Mouse (Mus musculus): ENCODE measurements around the gene Atpif1. TPM values are rescaled to one million over a fixed set of nuclear protein-coding genes. Genes with fewer than 3 reads are reported as not detected.

Atpif1 gene
- polyA plus RNA-seq, 1 experiment = not detected

DNA sequence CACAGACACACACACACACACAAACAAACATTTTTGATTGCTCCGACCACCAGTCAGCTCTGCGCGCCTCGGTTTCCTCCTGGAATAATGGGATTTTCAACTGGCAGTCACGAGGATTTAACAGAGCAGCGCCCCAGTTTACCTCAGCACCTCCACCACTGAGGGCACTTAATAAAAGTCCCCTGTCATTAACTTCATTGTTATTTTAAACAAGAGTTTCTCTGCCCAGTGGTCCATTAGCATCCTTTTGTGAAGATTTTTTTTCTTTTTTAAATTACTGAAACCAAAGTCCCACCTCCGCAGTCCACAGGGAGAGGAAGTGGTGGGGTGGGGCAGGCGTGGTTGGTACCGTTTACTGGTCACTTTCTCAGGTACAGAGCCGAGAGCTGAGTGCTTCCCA, 27.7 kb downstream of the Atpif1 start:
- H3K4me3 ChIP-seq (ENCODE audit: insufficient read depth, low read depth, low read length) = no peak overlapping the region
- peaks cover 5% of the 10 kb centered on the region for H3K4me1 ChIP-seq (ENCODE audit: control insufficient read depth, insufficient read depth, low read length)
- TF ChIP-seq CTCF (IDR thresholded peaks at IDR 0.05; ENCODE audit: insufficient read depth, low read depth, low read length) = no peak
- TF ChIP-seq POLR2A (IDR thresholded peaks at IDR 0.05; ENCODE audit: insufficient read depth, low read depth, low read length) = no peak
- H3K27ac ChIP-seq (ENCODE audit: insufficient read depth, low read depth, low read length) = no peak overlapping the region
- 73% methylated on average over 10 of the region's 10 CpGs for whole genome bisulfite sequencing

DNA sequence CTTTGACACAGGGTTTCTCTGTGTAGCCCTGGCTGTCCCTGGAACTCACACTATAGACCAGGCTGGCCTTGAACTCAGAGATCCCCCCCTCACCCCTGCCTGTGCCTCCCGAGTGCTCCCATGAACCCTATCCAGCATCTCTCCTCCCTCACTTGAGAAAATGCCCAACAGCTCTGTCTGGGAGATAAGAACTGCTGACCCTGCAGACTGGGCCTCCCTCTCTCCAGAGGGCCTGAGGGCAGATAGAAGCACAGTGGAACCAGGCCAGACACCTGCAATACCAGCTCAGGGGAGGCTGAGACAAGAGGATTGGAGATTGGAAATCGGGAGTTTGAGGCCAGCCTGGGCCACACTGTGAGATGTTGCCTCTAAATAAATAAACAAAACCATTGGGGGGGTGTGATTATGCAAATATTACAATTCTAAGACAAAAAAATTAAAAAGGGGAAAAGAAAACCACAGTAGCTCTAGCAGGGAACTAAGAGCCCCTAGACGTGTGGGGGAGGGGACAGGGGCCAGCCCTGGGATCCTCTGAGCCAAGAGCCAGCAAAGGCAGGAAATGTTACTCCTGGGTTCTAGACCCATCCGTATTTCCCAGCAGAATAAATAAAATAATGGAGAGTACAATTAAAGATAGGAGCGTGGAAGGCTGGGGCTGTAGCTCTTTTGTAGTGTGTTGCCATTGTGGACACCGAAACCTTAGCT, 28.3 kb downstream of the Atpif1 start:
- 79% methylated on average over 6 of the region's 6 CpGs for whole genome bisulfite sequencing
- Histone ChIP-seq H3K27ac (ENCODE audit: insufficient read depth, low read depth, low read length) (no peak overlapping the region), H3K4me3 (ENCODE audit: insufficient read depth, low read depth, low read length) (no peak overlapping the region), H3K4me1 (ENCODE audit: control insufficient read depth, insufficient read depth, low read length) (peaks cover 5% of the 10 kb centered on the region)
- TF ChIP-seq CTCF (IDR thresholded peaks at IDR 0.05; ENCODE audit: insufficient read depth, low read depth, low read length) (no peak), POLR2A (IDR thresholded peaks at IDR 0.05; ENCODE audit: insufficient read depth, low read depth, low read length) (no peak)

DNA sequence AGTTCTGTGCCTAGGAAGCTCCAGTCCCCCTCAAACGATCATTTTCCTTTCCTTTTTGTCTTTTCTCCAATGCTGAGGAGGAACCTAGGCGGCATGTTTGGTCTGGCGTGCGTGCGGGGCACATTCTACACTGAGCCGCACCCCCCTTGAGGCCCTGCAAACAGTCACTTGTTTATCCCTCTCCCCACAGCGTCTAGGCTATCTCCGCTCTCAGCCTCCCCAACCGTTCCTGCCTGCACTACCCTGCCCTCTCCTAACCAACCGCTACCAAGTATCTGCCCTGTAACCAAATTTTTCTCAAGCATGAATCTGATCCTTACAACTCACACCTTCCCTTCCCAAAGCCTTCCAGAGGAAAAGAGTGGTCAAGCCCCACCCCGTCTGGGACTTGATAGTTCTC, 30.1 kb downstream of the Atpif1 start:
- H3K27ac ChIP-seq (ENCODE audit: insufficient read depth, low read depth, low read length) = no peak overlapping the region
- no peak overlapping the region for H3K4me3 ChIP-seq (ENCODE audit: insufficient read depth, low read depth, low read length)
- TF ChIP-seq POLR2A (IDR thresholded peaks at IDR 0.05; ENCODE audit: insufficient read depth, low read depth, low read length) = no peak
- TF ChIP-seq CTCF (IDR thresholded peaks at IDR 0.05; ENCODE audit: insufficient read depth, low read depth, low read length) = no peak
- WGBS = 82% methylated on average over 11 of the region's 11 CpGs
- peaks cover 2% of the 10 kb centered on the region for H3K4me1 ChIP-seq (ENCODE audit: control insufficient read depth, insufficient read depth, low read length)

DNA sequence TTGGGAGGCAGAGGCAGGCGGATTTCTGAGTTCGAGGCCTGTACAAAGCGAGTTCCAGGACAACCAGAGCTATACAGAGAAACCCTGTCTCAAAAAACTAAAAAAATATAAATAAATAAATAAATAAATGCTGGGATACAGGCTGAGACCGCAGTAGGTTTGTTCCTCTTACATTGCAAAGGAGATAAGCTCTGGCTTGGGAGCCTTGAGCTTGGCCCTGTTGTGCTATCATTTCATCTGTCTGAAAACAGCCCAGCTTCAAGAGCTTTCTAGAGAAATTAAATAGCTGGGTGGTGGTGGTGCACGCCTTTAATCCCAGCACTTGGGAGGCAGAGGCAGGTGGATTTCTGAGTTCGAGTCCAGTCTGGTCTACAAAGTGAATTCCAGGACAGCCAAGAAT, 31.8 kb downstream of the Atpif1 start:
- Histone ChIP-seq H3K27ac (ENCODE audit: insufficient read depth, low read depth, low read length) (no peak overlapping the region), H3K4me3 (ENCODE audit: insufficient read depth, low read depth, low read length) (no peak overlapping the region), H3K4me1 (ENCODE audit: control insufficient read depth, insufficient read depth, low read length) (peaks cover 2% of the 10 kb centered on the region; the same call in 1 of the 2 replicates)
- TF ChIP-seq CTCF (IDR thresholded peaks at IDR 0.05; ENCODE audit: insufficient read depth, low read depth, low read length) (no peak), POLR2A (IDR thresholded peaks at IDR 0.05; ENCODE audit: insufficient read depth, low read depth, low read length) (no peak)
- WGBS = 97% methylated on average over 6 of the region's 6 CpGs

DNA sequence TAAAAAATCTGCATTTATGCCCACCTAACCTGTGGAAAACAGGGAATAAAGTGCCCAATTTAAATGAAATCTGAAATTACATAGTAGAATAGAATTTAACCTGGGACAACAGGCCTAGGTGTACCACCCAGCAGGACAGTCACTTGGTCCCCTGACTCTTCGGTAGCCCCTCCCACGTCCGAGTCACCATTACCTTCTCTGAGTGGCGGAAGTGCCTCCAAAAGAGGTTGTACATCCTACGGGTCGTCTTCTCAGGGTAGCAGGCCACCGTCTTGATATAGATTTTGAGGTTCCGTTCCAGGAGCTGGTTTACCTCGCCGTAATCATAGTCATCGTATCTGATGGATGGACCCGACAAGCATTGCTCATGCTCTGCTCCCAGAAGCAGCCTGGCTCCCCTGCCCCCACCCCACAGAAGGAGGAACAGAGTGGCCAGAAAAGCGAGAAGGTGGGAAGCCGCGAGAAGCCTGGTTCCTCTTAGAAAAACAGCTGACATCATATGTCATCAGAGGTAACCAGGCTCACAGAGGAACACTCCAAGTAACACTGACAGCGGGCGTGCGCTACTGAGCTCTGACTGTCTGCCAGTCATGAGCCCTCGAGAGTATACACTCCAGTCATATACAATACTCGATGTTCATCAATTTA, 39.1 kb downstream of the Atpif1 start:
- Histone ChIP-seq H3K4me1 (ENCODE audit: control insufficient read depth, insufficient read depth, low read length) (no peaks in the 10 kb centered on the region), H3K4me3 (ENCODE audit: insufficient read depth, low read depth, low read length) (no peak overlapping the region), H3K27ac (ENCODE audit: insufficient read depth, low read depth, low read length) (no peak overlapping the region)
- WGBS = 92% methylated on average over 20 of the region's 20 CpGs
- no peak for TF ChIP-seq POLR2A (IDR thresholded peaks at IDR 0.05; ENCODE audit: insufficient read depth, low read depth, low read length)
- TF ChIP-seq CTCF (IDR thresholded peaks at IDR 0.05; ENCODE audit: insufficient read depth, low read depth, low read length) = no peak

DNA sequence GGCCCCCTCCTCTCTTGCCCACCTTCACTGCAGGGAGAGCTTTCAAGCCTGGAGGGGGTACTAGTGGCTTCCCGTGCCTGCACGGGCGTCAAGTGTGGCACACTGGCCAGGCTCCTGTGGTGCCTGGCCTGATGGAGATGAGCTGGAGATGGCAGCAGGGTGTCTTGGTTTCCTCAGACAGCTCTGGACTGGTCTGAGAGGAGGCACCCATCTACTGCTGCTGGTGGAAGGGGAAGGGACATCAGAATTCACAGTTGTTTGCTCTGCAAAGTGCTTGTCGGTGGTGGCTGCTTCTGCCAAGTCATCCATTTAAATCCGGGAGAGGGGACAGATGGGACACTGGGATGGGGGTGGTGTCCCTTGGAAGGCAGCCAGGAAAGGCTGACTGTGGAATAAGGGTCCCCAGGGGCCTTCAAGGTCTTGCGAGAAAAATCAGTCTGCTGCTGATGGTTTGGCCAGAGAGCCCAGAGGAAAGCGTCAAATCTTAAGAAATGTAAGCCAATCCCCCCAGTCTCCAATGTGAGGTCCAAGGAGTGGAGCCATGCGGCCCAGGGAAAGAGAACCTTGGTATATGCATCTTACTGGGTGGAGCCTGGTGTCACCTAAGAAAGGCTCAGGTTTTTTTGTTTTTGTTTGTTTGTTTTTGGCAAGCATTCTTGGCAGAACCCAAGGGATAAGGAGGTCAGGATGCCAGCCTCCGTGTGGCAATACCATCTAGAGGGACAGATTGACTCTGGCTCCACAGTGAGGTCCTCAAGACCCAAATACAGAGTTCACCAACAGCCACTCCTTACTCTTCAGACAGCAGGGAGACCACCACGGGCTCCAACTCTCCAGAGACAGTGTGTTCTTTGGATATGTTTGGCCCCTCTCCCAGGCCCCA, 41.0 kb downstream of the Atpif1 start:
- TF ChIP-seq POLR2A (IDR thresholded peaks at IDR 0.05; ENCODE audit: insufficient read depth, low read depth, low read length) (no peak), CTCF (IDR thresholded peaks at IDR 0.05; ENCODE audit: insufficient read depth, low read depth, low read length) (no peak)
- H3K4me3 ChIP-seq (ENCODE audit: insufficient read depth, low read depth, low read length) = no peak overlapping the region
- H3K27ac ChIP-seq (ENCODE audit: insufficient read depth, low read depth, low read length) = no peak overlapping the region
- H3K4me1 ChIP-seq (ENCODE audit: control insufficient read depth, insufficient read depth, low read length) = no peaks in the 10 kb centered on the region
- WGBS = 70% methylated on average over 10 of the region's 10 CpGs

DNA sequence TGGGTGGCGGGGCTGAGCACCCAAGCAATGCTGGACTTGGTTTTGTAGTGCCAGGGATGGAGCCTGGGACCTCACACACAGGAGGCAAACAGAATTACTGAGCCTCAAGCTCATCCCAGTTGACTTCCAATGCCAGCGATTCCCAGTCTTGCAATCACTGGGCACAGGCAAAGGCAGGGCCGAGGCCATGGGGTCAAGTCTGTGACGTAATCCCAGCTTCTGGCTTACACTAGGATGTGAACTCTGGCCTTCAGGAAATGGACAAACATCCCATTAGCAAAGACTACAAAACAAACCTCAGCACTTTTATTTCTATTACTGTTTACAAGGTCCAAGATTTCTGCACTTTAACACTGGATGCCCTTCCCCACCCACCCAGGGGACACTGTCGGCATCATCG, 41.7 kb downstream of the Atpif1 start:
- no peak overlapping the region for H3K27ac ChIP-seq (ENCODE audit: insufficient read depth, low read depth, low read length)
- no peak for TF ChIP-seq CTCF (IDR thresholded peaks at IDR 0.05; ENCODE audit: insufficient read depth, low read depth, low read length)
- no peak for TF ChIP-seq POLR2A (IDR thresholded peaks at IDR 0.05; ENCODE audit: insufficient read depth, low read depth, low read length)
- no peak overlapping the region for H3K4me3 ChIP-seq (ENCODE audit: insufficient read depth, low read depth, low read length)
- H3K4me1 ChIP-seq (ENCODE audit: control insufficient read depth, insufficient read depth, low read length) = no peaks in the 10 kb centered on the region
- WGBS = 94% methylated on average over 6 of the region's 6 CpGs

DNA sequence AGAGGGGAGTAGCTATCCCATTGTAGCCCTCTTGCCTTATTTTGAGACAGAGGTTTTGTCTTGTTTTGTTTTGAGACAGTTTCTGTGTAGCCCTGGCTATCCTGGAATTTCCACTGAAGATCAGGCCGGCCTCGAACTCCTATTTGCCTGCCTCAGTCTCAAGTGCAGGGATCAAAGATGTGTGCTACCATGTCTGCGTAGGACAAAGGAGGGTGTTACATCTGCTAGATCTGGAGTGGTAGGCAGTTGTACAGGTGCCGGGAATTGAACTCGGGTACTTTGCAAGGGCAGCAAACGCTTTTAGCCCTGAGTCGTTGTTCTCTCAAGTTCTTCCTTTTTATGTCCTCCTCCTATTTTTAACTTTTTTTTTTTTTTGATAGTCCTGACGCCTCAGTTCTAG, 42.4 kb downstream of the Atpif1 start:
- Histone ChIP-seq H3K4me3 (ENCODE audit: insufficient read depth, low read depth, low read length) (no peak overlapping the region), H3K4me1 (ENCODE audit: control insufficient read depth, insufficient read depth, low read length) (no peaks in the 10 kb centered on the region), H3K27ac (ENCODE audit: insufficient read depth, low read depth, low read length) (no peak overlapping the region)
- WGBS = 92% methylated on average over 8 of the region's 8 CpGs
- TF ChIP-seq POLR2A (IDR thresholded peaks at IDR 0.05; ENCODE audit: insufficient read depth, low read depth, low read length) (no peak), CTCF (IDR thresholded peaks at IDR 0.05; ENCODE audit: insufficient read depth, low read depth, low read length) (no peak)
